Comparison of ENCODE assay signal across 8 mouse cellular contexts in genomic region chr7:30859635-30860402, GRCm38 (mm10). TPM values are rescaled to one million over a fixed set of nuclear protein-coding genes. Genes with fewer than 3 reads are reported as not detected.
DNase-seq lines count a peak whose midpoint lies in the region; ATAC-seq and TF ChIP-seq lines count a peak whose summit lies in the region.

No protein-coding gene starts in this region.

- no peak overlapping the region for H3K27ac ChIP-seq in forebrain, embryonic 13.5 days
- H3K27ac ChIP-seq in hindbrain, postnatal 0 days, result 0 out of 2 replicates have a peak overlapping the region, but pooled peaks have one; percentile 20

- no peak overlapping the region for H3K9ac ChIP-seq in forebrain, embryonic 13.5 days
- H3K9ac ChIP-seq in hindbrain, postnatal 0 days (replicated peaks; ENCODE audit: low read length), result no peak overlapping the region

- no peaks in the 10 kb centered on the region for H3K36me3 ChIP-seq in forebrain, embryonic 13.5 days (ENCODE audit: poor library complexity, severe bottlenecking)
- no peaks in the 10 kb centered on the region for H3K36me3 ChIP-seq in hindbrain, postnatal 0 days (ENCODE audit: insufficient read depth, low read length)

- peak; percentile 86 for TF ChIP-seq CTCF in hindbrain, postnatal 0 days (IDR thresholded peaks at IDR 0.05; ENCODE audit: low read depth)

- H3K4me1 ChIP-seq in forebrain, embryonic 13.5 days, result no peaks in the 10 kb centered on the region
- H3K4me1 ChIP-seq in hindbrain, postnatal 0 days (ENCODE audit: insufficient read depth, low read length), result no peaks in the 10 kb centered on the region

- H3K9me3 ChIP-seq in forebrain, embryonic 13.5 days (replicated peaks), result no peaks in the 10 kb centered on the region
- H3K9me3 ChIP-seq in hindbrain, postnatal 0 days (ENCODE audit: low read length), result no peaks in the 10 kb centered on the region

- peak; percentile 71 for ATAC-seq in forebrain, embryonic 13.5 days
- peak; percentile 68 for ATAC-seq in hindbrain, postnatal 0 days
- peak; percentile 88 for ATAC-seq in megakaryocyte progenitor cell, adult 5-6 weeks (replicated peaks; ENCODE audit: poor library complexity)

- peaks cover 13% of the 10 kb centered on the region; the same call in 1 of the 2 replicates for H3K27me3 ChIP-seq in forebrain, embryonic 13.5 days
- no peaks in the 10 kb centered on the region for H3K27me3 ChIP-seq in hindbrain, postnatal 0 days (ENCODE audit: insufficient read depth, low read length)

- intact Hi-C loops in left cerebral cortex, postnatal 10 days (cut with DNase I), result loop anchor here (5.0 to 10.0 kb wide), 2 partner anchors 63 to 185 kb away; partner anchors contain the start of gene Pmis2

- H3K4me2 ChIP-seq in forebrain, embryonic 13.5 days, result peak overlapping the region; percentile 51
- peak overlapping the region; percentile 44 for H3K4me2 ChIP-seq in hindbrain, postnatal 0 days (ENCODE audit: low read depth, low read length)

- DNase-seq in adrenal gland, postnatal 10 days, result peak; percentile 72
- DNase-seq in adrenal gland, adult 18-20 months (ENCODE audit: low spot score in 2 of 2), result no peak
- DNase-seq in brain, embryonic 18.5 days (ENCODE audit: low read depth, low spot score), result peak; percentile 47
- peak; percentile 90 for DNase-seq in hindbrain, postnatal 0 days (ENCODE audit: low spot score)
- peak; percentile 56 to 72 for DNase-seq in left cerebral cortex, postnatal 10 days (ENCODE audit: extremely low spot score in 1 of 2, low spot score in 2 of 2)
- DNase-seq in right cerebral cortex, postnatal 4 days, result peak; percentile 70

- WGBS in forebrain, embryonic 13.5 days, result 7% methylated on average over 14 of the region's 16 CpGs
- 10% methylated on average over 15 of the region's 16 CpGs for WGBS in hindbrain, postnatal 0 days

- H3K4me3 ChIP-seq in forebrain, embryonic 13.5 days, result peak overlapping the region; percentile 27; the same call in 1 of the 2 replicates
- H3K4me3 ChIP-seq in hindbrain, postnatal 0 days (ENCODE audit: low read length), result peak overlapping the region; percentile 18

RNA-seq across cellular contexts. Expression of gene Ffar1, which starts 1.5 kb away (rescaled TPM):
- total RNA-seq in adrenal gland, postnatal 10 days (2021), result under 1 TPM; 0.09 to 0.12 TPM
- total RNA-seq in adrenal gland, adult 18-20 months (2021), result not detected
- polyA plus RNA-seq in forebrain, embryonic 13.5 days (2015; fragmentation: Nextera tagmentation; extraction: Ambion mirVana), result not detected in 2 replicates
- not detected in 2 replicates for total RNA-seq in hindbrain, postnatal 0 days (2014; rRNA removed)
- not detected in 2 replicates for polyA plus RNA-seq in hindbrain, postnatal 0 days (2015; fragmentation: Nextera tagmentation; extraction: Ambion mirVana)
- not detected for total RNA-seq in left cerebral cortex, postnatal 10 days (2021)
- total RNA-seq in megakaryocyte progenitor cell, adult 5-6 weeks (2015), result not detected in 2 replicates
- total RNA-seq in megakaryocyte progenitor cell, adult 5-6 weeks (2017), result not detected in 2 replicates

RNA-seq across cellular contexts. Expression of gene Ffar3, which starts 3.8 kb away (rescaled TPM):
- total RNA-seq in adrenal gland, postnatal 10 days (2021), result under 1 TPM; 0.27 to 0.88 TPM
- total RNA-seq in adrenal gland, adult 18-20 months (2021), result under 1 TPM; 0.23 to 0.26 TPM
- polyA plus RNA-seq in forebrain, embryonic 13.5 days (2015; fragmentation: Nextera tagmentation; extraction: Ambion mirVana), result not detected in 2 replicates
- 0.05 TPM in 1 of 2 replicates, not detected in the other for total RNA-seq in hindbrain, postnatal 0 days (2014; rRNA removed)
- polyA plus RNA-seq in hindbrain, postnatal 0 days (2015; fragmentation: Nextera tagmentation; extraction: Ambion mirVana), result 0.09 TPM in 1 of 2 replicates, not detected in the other
- not detected for total RNA-seq in left cerebral cortex, postnatal 10 days (2021)
- total RNA-seq in megakaryocyte progenitor cell, adult 5-6 weeks (2015), result not detected in 2 replicates
- not detected in 2 replicates for total RNA-seq in megakaryocyte progenitor cell, adult 5-6 weeks (2017)

RNA-seq across cellular contexts. Expression of gene Cd22, which starts 20.3 kb away (rescaled TPM):
- 1 to 10 TPM; 3.3 to 5.1 TPM for total RNA-seq in adrenal gland, postnatal 10 days (2021)
- under 1 TPM; 0.70 TPM for total RNA-seq in adrenal gland, adult 18-20 months (2021)
- polyA plus RNA-seq in forebrain, embryonic 13.5 days (2015; fragmentation: Nextera tagmentation; extraction: Ambion mirVana), result not detected in 2 replicates
- 0.07 and 3.2 TPM in 2 replicates for total RNA-seq in hindbrain, postnatal 0 days (2014; rRNA removed)
- 0.09 and 0.20 TPM in 2 replicates for polyA plus RNA-seq in hindbrain, postnatal 0 days (2015; fragmentation: Nextera tagmentation; extraction: Ambion mirVana)
- total RNA-seq in left cerebral cortex, postnatal 10 days (2021), result under 1 TPM in 1 of 2 experiments, not detected in 1; 0.28 TPM
- total RNA-seq in megakaryocyte progenitor cell, adult 5-6 weeks (2015), result 0.29 and 1.3 TPM in 2 replicates
- total RNA-seq in megakaryocyte progenitor cell, adult 5-6 weeks (2017), result 0.07 and 0.29 TPM in 2 replicates

RNA-seq across cellular contexts. Expression of gene Ffar2, which starts 36.2 kb away (rescaled TPM):
- 1 to 10 TPM in 1 of 2 experiments, under 1 TPM in 1; 0.94 to 1.7 TPM for total RNA-seq in adrenal gland, postnatal 10 days (2021)
- 10 to 100 TPM in 1 of 2 experiments, 1 to 10 TPM in 1; 1.6 to 10.5 TPM for total RNA-seq in adrenal gland, adult 18-20 months (2021)
- 0.09 TPM in 1 of 2 replicates, not detected in the other for polyA plus RNA-seq in forebrain, embryonic 13.5 days (2015; fragmentation: Nextera tagmentation; extraction: Ambion mirVana)
- total RNA-seq in hindbrain, postnatal 0 days (2014; rRNA removed), result 0.16 TPM in 1 of 2 replicates, not detected in the other
- polyA plus RNA-seq in hindbrain, postnatal 0 days (2015; fragmentation: Nextera tagmentation; extraction: Ambion mirVana), result 0.19 and 0.23 TPM in 2 replicates
- total RNA-seq in left cerebral cortex, postnatal 10 days (2021), result under 1 TPM in 1 of 2 experiments, not detected in 1; 0.69 TPM
- 8.5 and 8.8 TPM in 2 replicates for total RNA-seq in megakaryocyte progenitor cell, adult 5-6 weeks (2015)
- total RNA-seq in megakaryocyte progenitor cell, adult 5-6 weeks (2017), result 25.9 and 31.5 TPM in 2 replicates

RNA-seq across cellular contexts. Expression of gene Mag, which starts 54.9 kb away (rescaled TPM):
- under 1 TPM; 0.45 to 0.58 TPM for total RNA-seq in adrenal gland, postnatal 10 days (2021)
- under 1 TPM; 0.38 to 0.40 TPM for total RNA-seq in adrenal gland, adult 18-20 months (2021)
- polyA plus RNA-seq in forebrain, embryonic 13.5 days (2015; fragmentation: Nextera tagmentation; extraction: Ambion mirVana), result 0.58 and 0.64 TPM in 2 replicates
- 39.0 and 48.7 TPM in 2 replicates for total RNA-seq in hindbrain, postnatal 0 days (2014; rRNA removed)
- 14.4 and 18.6 TPM in 2 replicates for polyA plus RNA-seq in hindbrain, postnatal 0 days (2015; fragmentation: Nextera tagmentation; extraction: Ambion mirVana)
- 10 to 100 TPM; 27.0 to 60.7 TPM for total RNA-seq in left cerebral cortex, postnatal 10 days (2021)
- 0.39 TPM in 1 of 2 replicates, not detected in the other for total RNA-seq in megakaryocyte progenitor cell, adult 5-6 weeks (2015)
- total RNA-seq in megakaryocyte progenitor cell, adult 5-6 weeks (2017), result 0.37 and 1.3 TPM in 2 replicates

Comparison
In these comparisons a context has a peak if more than half of its experiments do, and no peak if none do; other contexts are left out.
1. DNase-seq: peak in adrenal gland, postnatal 10 days (single experiment), brain, embryonic 18.5 days (single experiment), hindbrain, postnatal 0 days (single experiment), left cerebral cortex, postnatal 10 days (2 of 2) and right cerebral cortex, postnatal 4 days (single experiment); none in adrenal gland, adult 18-20 months (0 of 2).
2. Peak in every context shown above with its lines, with median percentiles within 50 percentile points of each other: ATAC-seq.